Mouse (Mus musculus) E14TG2a.4 (cell line): ENCODE results near the gene Shmt2.

Experiments
- CTCF ChIP-seq: conservative IDR thresholded peaks from 2 replicates; pipeline ENCODE4 v1.5.1; 2014; ENCODE audit warnings: low read length
- POU5F1 ChIP-seq: IDR thresholded peaks from 2 replicates; pipeline ENCODE4 v1.6.1; 2014; ENCODE audit warnings: low read length, borderline replicate concordance

DNA sequence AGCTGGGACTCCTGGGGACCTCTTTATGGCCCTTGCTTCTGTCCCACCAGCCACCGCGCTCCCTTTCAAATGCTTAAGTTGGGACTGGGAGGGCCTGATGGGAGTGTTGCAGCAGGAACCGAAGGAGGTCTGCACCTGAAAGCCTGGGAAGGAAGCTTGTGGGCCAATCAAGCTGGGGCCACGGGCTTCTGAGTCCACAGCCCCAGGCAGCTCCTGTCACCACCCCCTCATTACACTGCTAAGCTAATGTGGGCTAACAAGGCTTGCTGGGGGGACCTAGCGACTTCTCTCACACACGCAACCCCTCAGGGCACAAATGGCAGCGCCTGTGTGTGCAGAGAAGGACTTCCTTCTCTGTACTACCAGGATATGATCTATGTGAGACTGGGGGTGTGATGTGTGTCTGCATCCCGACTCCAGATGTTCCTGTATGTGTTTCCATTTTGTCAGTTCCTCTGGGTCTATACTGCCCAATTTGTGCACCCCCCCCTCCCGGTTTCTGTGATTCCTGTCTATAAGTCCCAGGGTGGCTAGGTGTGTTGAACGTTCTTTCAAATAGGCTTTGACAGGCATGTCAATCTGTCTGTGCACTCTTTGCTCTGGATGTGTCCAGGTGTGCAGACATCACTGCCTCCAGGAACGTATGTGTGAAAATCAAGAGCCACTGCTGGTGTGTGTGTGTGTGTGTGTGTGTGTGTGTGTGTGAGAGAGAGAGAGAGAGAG, 11.2 kb downstream of the Shmt2 start:
- no peak for TF ChIP-seq CTCF
- TF ChIP-seq POU5F1, result no peak
